Mouse (Mus musculus) bone marrow, adult 2 months (tissue): ENCODE measurements around the gene Cartpt. TPM values are rescaled to one million over a fixed set of nuclear protein-coding genes. Genes with fewer than 3 reads are reported as not detected.
"Not testable (repeated sequence)": the region's sequence is repeated elsewhere in the genome, so short reads cannot be mapped to it uniquely, and the experiment has no call there.

Experiments
- H3K27ac ChIP-seq: fragments of 200-500 bp; 2 replicates; pipeline ENCODE4 v1.5.1; 2012; ENCODE audit warnings: low read depth, mild to moderate bottlenecking, control low read depth, inconsistent platforms, low read length; ENCODE audit not compliant: control insufficient read depth, poor library complexity, insufficient read depth
- H3K4me1 ChIP-seq: fragments of 200-500 bp; 2 replicates; pipeline ENCODE4 v1.6.1; 2011; ENCODE audit warnings: low read length; ENCODE audit not compliant: control insufficient read depth, insufficient read depth
- H3K4me3 ChIP-seq: fragments of 200-500 bp; replicated peaks from 2 replicates; pipeline ENCODE3; 2011; ENCODE audit warnings: mild to moderate bottlenecking, low read depth, low read length, control low read depth; ENCODE audit not compliant: control insufficient read depth
- CTCF ChIP-seq: fragments of 200-500 bp; IDR thresholded peaks from 2 replicates; pipeline ENCODE4 v1.5.1; 2011; ENCODE audit warnings: low read length, control low read depth; ENCODE audit not compliant: control insufficient read depth, insufficient read depth
- POLR2A ChIP-seq: fragments of 200-500 bp; IDR thresholded peaks from 2 replicates; pipeline ENCODE4 v1.6.1; 2011; ENCODE audit warnings: low read depth, mild to moderate bottlenecking, control low read depth, low read length, borderline replicate concordance; ENCODE audit not compliant: control insufficient read depth
- WGBS: fragments of 180-500 bp; shearing (Covaris S2); methylation state at CpG from one replicate; pipeline ENCODE4 v1.1.7; 2018; 5-methylcytosine and 5-hydroxymethylcytosine counted together
- polyA plus RNA-seq: library from polyadenylated mRNA; stranded (reverse); fragments of >200 nt; gene quantifications from 2 replicates; pipeline ENCODE4 v1.2.4, GENCODE M21; 2011; ENCODE audit warnings: low replicate concordance; ENCODE audit not compliant: missing spikeins, insufficient read depth, insufficient read length

Gene Cartpt
- polyA plus RNA-seq, 1 experiment = not detected

DNA sequence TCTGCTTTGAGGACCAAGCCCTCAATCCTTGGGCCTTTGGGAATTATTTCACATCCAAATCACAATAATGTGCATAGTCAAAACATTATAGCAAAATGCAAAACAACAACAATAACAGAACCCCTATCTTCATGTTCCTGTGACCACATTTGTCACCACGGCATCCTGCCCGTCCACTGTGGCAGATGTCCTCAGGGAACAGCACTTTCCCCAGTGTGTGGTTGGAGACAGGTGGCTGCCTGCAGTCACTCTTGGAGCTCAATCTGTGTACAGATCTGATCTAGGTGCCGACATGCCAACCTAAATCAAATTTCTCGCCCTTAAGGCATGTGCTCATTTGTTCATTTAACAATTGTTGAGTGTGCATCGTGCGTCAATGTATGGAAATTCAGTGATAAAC, 30.6 kb upstream of the Cartpt start:
- no peaks in the 10 kb centered on the region; the same call in 1 of the 2 replicates for H3K4me1 ChIP-seq
- WGBS = 77% methylated on average over 6 of the region's 6 CpGs
- no peak overlapping the region for H3K4me3 ChIP-seq
- no peak overlapping the region for H3K27ac ChIP-seq
- TF ChIP-seq POLR2A = no peak
- TF ChIP-seq CTCF = no peak

DNA sequence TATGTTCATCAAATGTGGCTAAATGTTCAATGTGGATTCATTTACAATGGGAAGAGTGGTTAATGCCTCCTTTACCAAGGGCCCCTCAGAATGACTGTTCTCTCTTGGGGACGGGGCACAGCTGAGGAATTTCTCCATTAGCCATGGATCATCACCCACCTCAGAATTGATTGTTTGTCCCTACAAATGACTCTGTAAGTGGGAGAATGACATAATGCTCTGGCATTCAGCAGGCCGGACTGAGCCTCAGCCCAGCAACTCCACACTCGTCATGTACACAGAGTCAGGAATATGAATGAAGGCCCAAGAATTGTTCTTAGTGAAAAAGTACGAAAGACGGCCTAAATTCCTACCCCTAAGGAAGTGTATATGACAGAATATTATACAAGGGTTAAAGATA, 25.4 kb upstream of the Cartpt start:
- TF ChIP-seq CTCF = no peak
- TF ChIP-seq POLR2A = no peak
- WGBS = 83% methylated on average over 5 of the region's 5 CpGs
- H3K4me3 ChIP-seq = no peak overlapping the region
- no peaks in the 10 kb centered on the region for H3K4me1 ChIP-seq
- no peak overlapping the region for H3K27ac ChIP-seq

DNA sequence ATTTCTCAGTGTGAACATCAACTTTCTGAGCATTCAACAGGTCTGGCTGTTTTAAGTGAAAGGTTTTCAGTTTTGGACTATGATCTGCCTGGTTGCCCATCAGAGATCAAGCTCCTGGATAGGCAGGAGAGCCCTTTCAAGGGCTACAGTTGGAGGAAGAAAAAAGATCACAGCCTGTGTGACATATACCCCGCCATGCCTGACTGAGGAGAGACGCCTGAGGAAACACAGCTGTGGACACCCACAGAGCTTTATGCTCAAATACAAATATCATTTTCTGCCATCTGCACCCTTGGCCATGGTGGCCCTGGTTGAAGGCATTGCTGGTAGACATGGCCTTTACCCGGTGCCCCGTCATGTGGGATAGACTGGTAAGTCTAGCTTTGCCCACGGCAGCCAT, 14.7 kb upstream of the Cartpt start:
- no peaks in the 10 kb centered on the region for H3K4me1 ChIP-seq
- 70% methylated on average over 5 of the region's 5 CpGs for WGBS
- TF ChIP-seq POLR2A (no peak), CTCF (no peak)
- no peak overlapping the region for H3K4me3 ChIP-seq
- H3K27ac ChIP-seq = no peak overlapping the region

GRCm38 (mm10) chr13:99900557-99900892, 366 bp downstream of the Cartpt start:
- no peak overlapping the region for H3K27ac ChIP-seq
- H3K4me3 ChIP-seq = no peak overlapping the region
- no peak for TF ChIP-seq POLR2A
- no peak for TF ChIP-seq CTCF
- 7% methylated on average over 30 of the region's 30 CpGs for WGBS
- no peaks in the 10 kb centered on the region for H3K4me1 ChIP-seq

DNA sequence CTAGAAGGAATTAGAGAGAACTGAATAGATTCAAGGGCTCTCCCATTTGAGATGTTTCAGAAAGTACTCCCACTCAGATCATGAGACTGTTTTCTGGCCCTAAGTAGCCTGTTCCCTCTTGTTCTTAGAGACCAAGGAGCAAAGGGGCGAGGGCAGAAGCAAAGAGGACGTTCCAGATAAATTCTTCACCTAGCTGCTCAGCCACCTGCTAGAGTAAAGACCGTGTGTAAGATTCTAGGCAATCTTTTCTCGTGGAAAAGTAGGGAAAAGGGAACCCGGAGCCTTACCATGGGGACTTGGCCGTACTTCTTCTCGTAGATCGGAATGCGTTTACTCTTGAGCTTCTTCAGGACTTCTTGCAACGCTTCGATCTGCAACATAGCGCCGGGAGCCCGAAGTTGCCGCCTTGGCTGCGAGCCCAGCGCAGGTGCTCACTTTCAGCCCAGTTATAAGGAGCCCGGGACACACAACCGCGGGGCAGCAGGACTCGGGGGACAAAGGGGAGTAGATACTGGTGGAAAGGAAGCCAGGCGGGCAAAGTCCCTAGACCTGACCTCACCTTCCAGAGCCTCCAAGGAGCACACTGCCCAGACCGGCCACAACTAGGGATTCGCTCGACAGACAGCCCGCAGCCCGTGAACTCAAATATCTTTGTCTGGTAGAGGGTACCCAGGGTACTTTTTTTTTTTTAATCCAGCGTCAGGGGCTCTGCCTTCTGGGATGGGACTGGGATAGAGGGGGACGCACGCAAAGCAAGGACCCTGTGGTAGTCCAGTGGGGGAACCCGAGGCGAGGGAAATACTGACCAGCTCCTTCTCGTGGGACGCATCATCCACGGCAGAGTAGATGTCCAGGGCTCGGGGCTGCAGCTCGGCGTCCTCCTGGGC, 978 bp downstream of the Cartpt start:
- WGBS = 11% methylated on average over 38 of the region's 38 CpGs
- no peak overlapping the region for H3K27ac ChIP-seq
- TF ChIP-seq CTCF (no peak), POLR2A (no peak)
- H3K4me3 ChIP-seq = no peak overlapping the region
- H3K4me1 ChIP-seq = no peaks in the 10 kb centered on the region

DNA sequence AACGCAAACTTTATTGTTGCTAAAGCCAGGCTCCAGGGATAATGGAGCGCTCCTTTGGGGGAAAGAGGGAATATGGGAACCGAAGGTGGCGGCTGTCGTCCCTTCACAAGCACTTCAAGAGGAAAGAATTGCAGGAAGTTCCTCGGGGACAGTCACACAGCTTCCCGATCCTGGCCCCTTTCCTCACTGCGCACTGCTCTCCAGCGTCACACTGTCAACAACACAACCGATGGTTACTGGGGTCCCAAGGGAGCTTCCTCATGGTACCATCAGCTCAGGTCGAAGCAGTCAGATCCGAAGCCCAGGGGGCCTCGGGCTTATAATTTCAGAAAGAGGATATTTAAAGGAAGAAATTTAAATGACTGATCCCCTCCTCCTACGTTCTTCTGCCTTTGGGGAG, 2.1 kb downstream of the Cartpt start:
- no peak for TF ChIP-seq POLR2A
- no peak for TF ChIP-seq CTCF
- Histone ChIP-seq H3K27ac (no peak overlapping the region), H3K4me1 (no peaks in the 10 kb centered on the region), H3K4me3 (no peak overlapping the region)
- 13% methylated on average over 14 of the region's 14 CpGs for WGBS

DNA sequence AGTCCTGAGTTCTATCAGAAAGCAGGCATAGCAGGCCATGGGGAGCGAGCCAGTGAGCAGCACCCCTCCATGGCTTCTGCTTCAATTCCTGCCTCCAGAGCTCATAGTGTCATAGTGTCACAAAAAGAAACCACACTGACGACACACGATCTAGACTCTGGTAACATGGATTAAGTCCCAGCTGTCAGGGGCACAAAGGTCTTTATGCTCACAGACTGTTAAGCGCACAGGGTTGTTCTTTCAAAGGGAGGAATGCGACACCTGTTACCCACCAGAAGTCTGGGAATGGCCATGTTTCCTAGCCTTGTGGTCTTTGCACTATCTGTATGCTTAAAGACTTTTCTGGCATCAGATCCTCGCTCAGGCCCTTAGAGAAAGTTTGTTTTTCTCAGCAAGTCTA, 15.3 kb downstream of the Cartpt start:
- Histone ChIP-seq H3K27ac (no peak overlapping the region), H3K4me1 (no peaks in the 10 kb centered on the region), H3K4me3 (no peak overlapping the region)
- TF ChIP-seq CTCF (no peak), POLR2A (no peak)
- 72% methylated on average over 6 of the region's 6 CpGs for WGBS

- WGBS = 69% methylated on average over 8 of the region's 8 CpGs
- not testable (repeated sequence) for H3K4me1 ChIP-seq, H3K27ac ChIP-seq, H3K4me3 ChIP-seq
These were observed 19.1 kb downstream of the Cartpt start for GRCm38 (mm10) chr13:99881774-99882173.

- 83% methylated on average over 10 of the region's 10 CpGs for WGBS
- TF ChIP-seq POLR2A (no peak), CTCF (no peak)
- Histone ChIP-seq H3K4me1 (no peaks in the 10 kb centered on the region), H3K4me3 (no peak overlapping the region), H3K27ac (no peak overlapping the region)
These were observed 21.2 kb downstream of the Cartpt start for GRCm38 (mm10) chr13:99879696-99880095.

- Histone ChIP-seq H3K4me1 (no peaks in the 10 kb centered on the region), H3K4me3 (no peak overlapping the region), H3K27ac (no peak overlapping the region)
- 54% methylated on average over 1 of the region's 1 CpGs for WGBS
- no peak for TF ChIP-seq CTCF
- no peak for TF ChIP-seq POLR2A
These were observed 28.8 kb downstream of the Cartpt start for GRCm38 (mm10) chr13:99872059-99872458.
